Mouse (Mus musculus): ENCODE measurements at regions not wholly inside any gene's neighbourhood (a gene's known extent, or its start where the extent isn't known, plus 50 kb on each side); places are given as distances from the start of the nearest gene placed in this dataset.
A peak's percentile ranks its signal among the peaks of the same experiment; 100 is the strongest.

- Histone ChIP-seq H3K4me2 (ENCODE audit: low read depth, low read length) (peak overlapping the region; percentile 55), H3K27ac (ENCODE audit: low read length) (no peak overlapping the region), H3K4me3 (ENCODE audit: low read length) (peak overlapping the region; percentile 42), H3K36me3 (ENCODE audit: control insufficient read depth, insufficient read depth, low read length) (no peaks in the 10 kb centered on the region), H3K9ac (ENCODE audit: low read length) (no peak overlapping the region), H3K4me1 (replicated peaks; ENCODE audit: control insufficient read depth, insufficient read depth, low read length) (peaks cover 4% of the 10 kb centered on the region; the same call in 1 of the 2 replicates), H3K9me3 (ENCODE audit: control insufficient read depth, low read length) (no peaks in the 10 kb centered on the region), H3K27me3 (ENCODE audit: control insufficient read depth, insufficient read depth, low read depth, low read length) (peaks cover 47% of the 10 kb centered on the region)
- WGBS, result 1% methylated on average over 46 of the region's 46 CpGs
- peak; percentile 41 for ATAC-seq (ENCODE audit: low read depth)
Observed at GRCm38 (mm10) chr15:103102068-103102840, 64.6 kb downstream of the Smug1 start.

GRCm38 (mm10) chr15:103100121-103100520, 66.8 kb downstream of the Smug1 start:
- Histone ChIP-seq H3K9me3 (ENCODE audit: control insufficient read depth, low read length) (no peaks in the 10 kb centered on the region), H3K4me2 (ENCODE audit: low read depth, low read length) (no peak overlapping the region), H3K4me3 (ENCODE audit: low read length) (no peak overlapping the region), H3K36me3 (ENCODE audit: control insufficient read depth, insufficient read depth, low read length) (no peaks in the 10 kb centered on the region), H3K27ac (ENCODE audit: low read length) (no peak overlapping the region), H3K9ac (ENCODE audit: low read length) (no peak overlapping the region), H3K4me1 (replicated peaks; ENCODE audit: control insufficient read depth, insufficient read depth, low read length) (peaks cover 4% of the 10 kb centered on the region; the same call in 1 of the 2 replicates), H3K27me3 (ENCODE audit: control insufficient read depth, insufficient read depth, low read depth, low read length) (peaks cover 41% of the 10 kb centered on the region)
- no peak for ATAC-seq (ENCODE audit: low read depth)
- WGBS, result 67% methylated on average over 4 of the region's 4 CpGs

GRCm38 (mm10) chr15:103094457-103094856, 72.4 kb downstream of the Smug1 start:
- 40% methylated on average over 7 of the region's 7 CpGs for WGBS
- Histone ChIP-seq H3K27ac (ENCODE audit: low read length) (no peak overlapping the region), H3K4me1 (replicated peaks; ENCODE audit: control insufficient read depth, insufficient read depth, low read length) (no peaks in the 10 kb centered on the region), H3K27me3 (ENCODE audit: control insufficient read depth, insufficient read depth, low read depth, low read length) (peaks cover 10% of the 10 kb centered on the region; the same call in 1 of the 2 replicates), H3K9ac (ENCODE audit: low read length) (no peak overlapping the region), H3K36me3 (ENCODE audit: control insufficient read depth, insufficient read depth, low read length) (no peaks in the 10 kb centered on the region), H3K4me2 (ENCODE audit: low read depth, low read length) (no peak overlapping the region), H3K9me3 (ENCODE audit: control insufficient read depth, low read length) (no peaks in the 10 kb centered on the region), H3K4me3 (ENCODE audit: low read length) (no peak overlapping the region)
- ATAC-seq (ENCODE audit: low read depth), result no peak

- WGBS, result 52% methylated on average over 12 of the region's 12 CpGs
- Histone ChIP-seq H3K27ac (ENCODE audit: low read length) (no peak overlapping the region), H3K27me3 (ENCODE audit: control insufficient read depth, insufficient read depth, low read depth, low read length) (peaks cover 5% of the 10 kb centered on the region; the same call in 1 of the 2 replicates), H3K4me1 (replicated peaks; ENCODE audit: control insufficient read depth, insufficient read depth, low read length) (no peaks in the 10 kb centered on the region), H3K9me3 (ENCODE audit: control insufficient read depth, low read length) (no peaks in the 10 kb centered on the region), H3K4me3 (ENCODE audit: low read length) (no peak overlapping the region), H3K36me3 (ENCODE audit: control insufficient read depth, insufficient read depth, low read length) (no peaks in the 10 kb centered on the region), H3K4me2 (ENCODE audit: low read depth, low read length) (no peak overlapping the region), H3K9ac (ENCODE audit: low read length) (no peak overlapping the region)
- no peak for ATAC-seq (ENCODE audit: low read depth)
Observed at GRCm38 (mm10) chr15:103093655-103094054, 73.2 kb downstream of the Smug1 start.

GRCm38 (mm10) chr15:103092496-103092895, 73.8 kb downstream of the Hoxc4 start:
- no peaks in the 10 kb centered on the region for H3K36me3 ChIP-seq (ENCODE audit: control insufficient read depth, insufficient read depth, low read length)
- no peak for ATAC-seq (ENCODE audit: low read depth)
- H3K27me3 ChIP-seq (ENCODE audit: control insufficient read depth, insufficient read depth, low read depth, low read length), result peaks cover 10% of the 10 kb centered on the region; the same call in 1 of the 2 replicates

GRCm38 (mm10) chr15:103090280-103091164, 71.8 kb downstream of the Hoxc4 start:
- Histone ChIP-seq H3K4me1 (replicated peaks; ENCODE audit: control insufficient read depth, insufficient read depth, low read length) (peaks cover 3% of the 10 kb centered on the region; the same call in 1 of the 2 replicates), H3K36me3 (ENCODE audit: control insufficient read depth, insufficient read depth, low read length) (no peaks in the 10 kb centered on the region), H3K27me3 (ENCODE audit: control insufficient read depth, insufficient read depth, low read depth, low read length) (peaks cover 28% of the 10 kb centered on the region), H3K9me3 (ENCODE audit: control insufficient read depth, low read length) (no peaks in the 10 kb centered on the region), H3K27ac (ENCODE audit: low read length) (no peak overlapping the region), H3K9ac (ENCODE audit: low read length) (no peak overlapping the region), H3K4me3 (ENCODE audit: low read length) (no peak overlapping the region), H3K4me2 (ENCODE audit: low read depth, low read length) (no peak overlapping the region)
- ATAC-seq (ENCODE audit: low read depth), result no peak
- WGBS, result 52% methylated on average over 6 of the region's 6 CpGs

More at GRCm38 (mm10) chr15:103092496-103092895, 73.8 kb downstream of the Hoxc4 start:
- Histone ChIP-seq H3K9me3 (ENCODE audit: control insufficient read depth, low read length) (no peaks in the 10 kb centered on the region), H3K4me1 (replicated peaks; ENCODE audit: control insufficient read depth, insufficient read depth, low read length) (peaks cover under 1% of the 10 kb centered on the region; the same call in 1 of the 2 replicates), H3K4me2 (ENCODE audit: low read depth, low read length) (no peak overlapping the region), H3K27ac (ENCODE audit: low read length) (no peak overlapping the region), H3K9ac (ENCODE audit: low read length) (no peak overlapping the region), H3K4me3 (ENCODE audit: low read length) (no peak overlapping the region)

GRCm38 (mm10) chr15:103089852-103090251, 71.1 kb downstream of the Hoxc4 start:
- H3K9ac ChIP-seq (ENCODE audit: low read length), result no peak overlapping the region
- H3K4me2 ChIP-seq (ENCODE audit: low read depth, low read length), result no peak overlapping the region
- no peak overlapping the region for H3K27ac ChIP-seq (ENCODE audit: low read length)
- H3K27me3 ChIP-seq (ENCODE audit: control insufficient read depth, insufficient read depth, low read depth, low read length), result peaks cover 35% of the 10 kb centered on the region
- WGBS, result 50% methylated on average over 1 of the region's 1 CpGs
- H3K9me3 ChIP-seq (ENCODE audit: control insufficient read depth, low read length), result no peaks in the 10 kb centered on the region
- H3K4me3 ChIP-seq (ENCODE audit: low read length), result no peak overlapping the region
- no peak for ATAC-seq (ENCODE audit: low read depth)
- no peaks in the 10 kb centered on the region for H3K36me3 ChIP-seq (ENCODE audit: control insufficient read depth, insufficient read depth, low read length)
- peaks cover 3% of the 10 kb centered on the region; the same call in 1 of the 2 replicates for H3K4me1 ChIP-seq (replicated peaks; ENCODE audit: control insufficient read depth, insufficient read depth, low read length)

GRCm38 (mm10) chr15:103089440-103089839, 70.7 kb downstream of the Hoxc4 start:
- no peaks in the 10 kb centered on the region for H3K36me3 ChIP-seq (ENCODE audit: control insufficient read depth, insufficient read depth, low read length)
- no peak overlapping the region for H3K27ac ChIP-seq (ENCODE audit: low read length)
- peaks cover 3% of the 10 kb centered on the region; the same call in 1 of the 2 replicates for H3K4me1 ChIP-seq (replicated peaks; ENCODE audit: control insufficient read depth, insufficient read depth, low read length)
- no peak overlapping the region for H3K4me3 ChIP-seq (ENCODE audit: low read length)
- no peak overlapping the region for H3K9ac ChIP-seq (ENCODE audit: low read length)
- H3K27me3 ChIP-seq (ENCODE audit: control insufficient read depth, insufficient read depth, low read depth, low read length), result peaks cover 39% of the 10 kb centered on the region
- H3K9me3 ChIP-seq (ENCODE audit: control insufficient read depth, low read length), result no peaks in the 10 kb centered on the region
- ATAC-seq (ENCODE audit: low read depth), result no peak
- WGBS, result 59% methylated on average over 1 of the region's 1 CpGs
- no peak overlapping the region for H3K4me2 ChIP-seq (ENCODE audit: low read depth, low read length)

GRCm38 (mm10) chr15:103087204-103087603, 68.5 kb downstream of the Hoxc4 start:
- Histone ChIP-seq H3K27me3 (ENCODE audit: control insufficient read depth, insufficient read depth, low read depth, low read length) (peaks cover 56% of the 10 kb centered on the region), H3K4me1 (replicated peaks; ENCODE audit: control insufficient read depth, insufficient read depth, low read length) (peaks cover 3% of the 10 kb centered on the region; the same call in 1 of the 2 replicates), H3K9ac (ENCODE audit: low read length) (no peak overlapping the region), H3K4me2 (ENCODE audit: low read depth, low read length) (no peak overlapping the region), H3K36me3 (ENCODE audit: control insufficient read depth, insufficient read depth, low read length) (no peaks in the 10 kb centered on the region), H3K4me3 (ENCODE audit: low read length) (no peak overlapping the region), H3K9me3 (ENCODE audit: control insufficient read depth, low read length) (no peaks in the 10 kb centered on the region), H3K27ac (ENCODE audit: low read length) (no peak overlapping the region)
- ATAC-seq (ENCODE audit: low read depth), result peak; percentile 74
- WGBS, result 15% methylated on average over 4 of the region's 4 CpGs
